Mouse (Mus musculus) kidney, adult 2 months (tissue): ENCODE results near the gene Nhej1. TPM values are rescaled to one million over a fixed set of nuclear protein-coding genes. Genes with fewer than 3 reads are reported as not detected.

Source experiments
- DNase-seq: peaks from one replicate; pipeline ENCODE4 v3.0.0; 2021
- H3K27ac ChIP-seq: fragments of 200-500 bp; 2 replicates; pipeline ENCODE4 v1.5.1; 2012; ENCODE audit warnings: low read depth, low read length, control low read depth, inconsistent platforms; ENCODE audit not compliant: insufficient read depth
- H3K27me3 ChIP-seq: fragments of 200-500 bp; replicated peaks from 2 replicates; pipeline ENCODE4 v1.6.1; 2012; ENCODE audit warnings: mild to moderate bottlenecking, moderate library complexity, low read length, inconsistent platforms; ENCODE audit not compliant: control insufficient read depth, insufficient read depth
- H3K36me3 ChIP-seq: fragments of 200-500 bp; 2 replicates; pipeline ENCODE4 v1.6.1; 2012; ENCODE audit warnings: mild to moderate bottlenecking, moderate library complexity, low read length, inconsistent platforms; ENCODE audit not compliant: control insufficient read depth, insufficient read depth
- H3K4me1 ChIP-seq: fragments of 200-500 bp; 2 replicates; pipeline ENCODE4 v1.6.1; 2011; ENCODE audit warnings: low read length; ENCODE audit not compliant: control insufficient read depth, insufficient read depth
- H3K4me3 ChIP-seq: fragments of 200-500 bp; 2 replicates; pipeline ENCODE4 v1.5.1; 2011; ENCODE audit warnings: mild to moderate bottlenecking, low read depth, low read length, control low read depth; ENCODE audit not compliant: insufficient read depth
- CTCF ChIP-seq: fragments of 200-500 bp; conservative IDR thresholded peaks from 2 replicates; pipeline ENCODE4 v1.5.1; 2011; ENCODE audit warnings: low read depth, mild to moderate bottlenecking, control low read depth, low read length, moderate library complexity, mixed read lengths; ENCODE audit not compliant: insufficient read depth, insufficient read length
- POLR2A ChIP-seq: fragments of 200-500 bp; IDR thresholded peaks from one replicate; pipeline ENCODE4 v1.6.1; 2011; ENCODE audit warnings: low read depth, low read length, control low read depth
- WGBS: fragments of 180-500 bp; shearing (Covaris S2); methylation state at CpG from one replicate; pipeline ENCODE4 v1.1.7; 2018; 5-methylcytosine and 5-hydroxymethylcytosine counted together
- polyA plus RNA-seq: library from polyadenylated mRNA; depleted of rRNA; stranded (reverse); fragments of >200 nt; gene quantifications from 2 replicates; pipeline ENCODE4 v1.2.3, GENCODE M21; 2012; rRNA removed

Nhej1 gene
- polyA plus RNA-seq = 2.9 and 4.2 TPM in 2 replicates

GRCm38 (mm10) chr1:75124346-75125321, at the start of gene Nhej1:
Gene Nhej1 (minus strand): TSS chr1:75125200.
- WGBS = 2% methylated on average over 56 of the region's 56 CpGs
- Histone ChIP-seq H3K27me3 (no peaks in the 10 kb centered on the region), H3K4me3 (peak within 1 kb of the TSS; percentile 69), H3K4me1 (peaks cover 4% of the 10 kb centered on the region), H3K36me3 (no peaks in the 10 kb centered on the region), H3K27ac (peak within 1 kb of the TSS; percentile 98)
- TF ChIP-seq POLR2A (peak; percentile 35), CTCF (peak; percentile 86)
- DNase-seq = peak; percentile 97

- H3K4me1 ChIP-seq = peaks cover 8% of the 10 kb centered on the region; the same call in 1 of the 2 replicates
- peak within 1 kb of the TSS; percentile 65; the same call in 1 of the 2 replicates for H3K27ac ChIP-seq
- TF ChIP-seq CTCF (no peak), POLR2A (peak; percentile 61)
- DNase-seq = peak; percentile 99
- peak within 1 kb of the TSS; percentile 62 for H3K4me3 ChIP-seq
- 2% methylated on average over 59 of the region's 59 CpGs for WGBS
- no peaks in the 10 kb centered on the region for H3K27me3 ChIP-seq
- H3K36me3 ChIP-seq = no peaks in the 10 kb centered on the region
Measured at GRCm38 (mm10) chr1:75168472-75169464, 43.8 kb upstream of the Nhej1 start, which contains the start of gene Zfand2b. Gene Zfand2b (plus strand): TSS chr1:75168646.

GRCm38 (mm10) chr1:75168093-75168471, 43.1 kb upstream of the Nhej1 start:
- no peak for DNase-seq
- TF ChIP-seq CTCF (no peak), POLR2A (no peak)
- no peaks in the 10 kb centered on the region for H3K27me3 ChIP-seq
- H3K4me3 ChIP-seq = peak overlapping the region; percentile 43
- H3K27ac ChIP-seq = peak overlapping the region; percentile 65; the same call in 1 of the 2 replicates
- WGBS = 10% methylated on average over 7 of the region's 7 CpGs
- H3K4me1 ChIP-seq = peaks cover 8% of the 10 kb centered on the region; the same call in 1 of the 2 replicates
- no peaks in the 10 kb centered on the region for H3K36me3 ChIP-seq

- Histone ChIP-seq H3K4me3 (no peak overlapping the region), H3K27me3 (no peaks in the 10 kb centered on the region), H3K27ac (no peak overlapping the region), H3K36me3 (no peaks in the 10 kb centered on the region), H3K4me1 (no peaks in the 10 kb centered on the region)
- 91% methylated on average over 4 of the region's 4 CpGs for WGBS
- TF ChIP-seq CTCF (no peak), POLR2A (no peak)
- no peak for DNase-seq
Measured at GRCm38 (mm10) chr1:75160256-75160617, 35.2 kb upstream of the Nhej1 start.

- TF ChIP-seq POLR2A (no peak), CTCF (no peak)
- Histone ChIP-seq H3K27ac (no peak overlapping the region), H3K4me1 (no peaks in the 10 kb centered on the region), H3K36me3 (no peaks in the 10 kb centered on the region), H3K27me3 (no peaks in the 10 kb centered on the region), H3K4me3 (no peak overlapping the region)
- 77% methylated on average over 5 of the region's 5 CpGs for WGBS
- DNase-seq = no peak
Measured at GRCm38 (mm10) chr1:75159540-75160255, 34.7 kb upstream of the Nhej1 start.

GRCm38 (mm10) chr1:75158990-75159389, 34.0 kb upstream of the Nhej1 start:
- H3K27me3 ChIP-seq = no peaks in the 10 kb centered on the region
- no peak overlapping the region for H3K27ac ChIP-seq
- no peak for TF ChIP-seq POLR2A
- no peak for TF ChIP-seq CTCF
- H3K4me1 ChIP-seq = no peaks in the 10 kb centered on the region
- no peaks in the 10 kb centered on the region for H3K36me3 ChIP-seq
- no peak overlapping the region for H3K4me3 ChIP-seq
- DNase-seq = no peak
